Mouse (Mus musculus): ENCODE data around the gene Selenos. TPM values are rescaled to one million over a fixed set of nuclear protein-coding genes. Genes with fewer than 3 reads are reported as not detected.

Gene Selenos
- polyA plus RNA-seq, 1 experiment from 2014 or later, result 92.0 TPM

DNA sequence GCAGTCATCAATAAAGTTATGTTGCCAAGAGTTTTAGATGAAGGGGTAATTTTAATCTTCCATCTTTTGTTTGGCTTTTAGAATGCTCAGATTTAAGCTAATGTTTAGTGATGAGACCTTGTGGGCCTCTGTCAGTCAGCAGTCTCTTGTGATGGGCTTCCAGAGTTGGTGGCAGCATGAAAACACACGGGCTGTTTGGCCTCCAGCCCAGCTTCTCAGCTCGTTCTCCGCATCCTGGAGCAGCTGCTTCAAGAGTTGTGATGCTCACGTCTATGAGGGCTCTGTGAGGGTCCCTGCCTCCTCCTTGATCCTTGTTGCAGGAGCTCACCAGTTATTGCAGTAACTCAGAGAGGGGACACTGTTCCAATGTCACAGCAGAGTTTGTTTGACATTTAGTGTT, 58.9 kb downstream of the Selenos start:
- H3K4me2 ChIP-seq, result no peak overlapping the region

GRCm38 (mm10) chr7:66138878-66139277, 59.4 kb downstream of the Selenos start:
- H3K4me1 ChIP-seq, result peaks cover 61% of the 10 kb centered on the region
- 82% methylated on average over 5 of the region's 5 CpGs for WGBS
- H3K9me3 ChIP-seq (replicated peaks), result no peaks in the 10 kb centered on the region
- no peak for ATAC-seq (ENCODE audit: low FRiP score)
- H3K27ac ChIP-seq (replicated peaks), result no peak overlapping the region
- H3K27me3 ChIP-seq (replicated peaks), result no peaks in the 10 kb centered on the region
- H3K4me3 ChIP-seq (replicated peaks), result no peak overlapping the region
- no peak overlapping the region for H3K4me2 ChIP-seq
- no peaks in the 10 kb centered on the region for H3K36me3 ChIP-seq
- no peak overlapping the region for H3K9ac ChIP-seq (replicated peaks)

More for the DNA sequence above, 58.9 kb downstream of the Selenos start:
- no peaks in the 10 kb centered on the region for H3K9me3 ChIP-seq (replicated peaks)
- H3K4me3 ChIP-seq (replicated peaks), result no peak overlapping the region
- no peak for ATAC-seq (ENCODE audit: low FRiP score)
- peaks cover 61% of the 10 kb centered on the region for H3K4me1 ChIP-seq
- no peak overlapping the region for H3K27ac ChIP-seq (replicated peaks)
- H3K27me3 ChIP-seq (replicated peaks), result no peaks in the 10 kb centered on the region
- H3K9ac ChIP-seq (replicated peaks), result no peak overlapping the region
- WGBS, result 48% methylated on average over 4 of the region's 4 CpGs
- no peaks in the 10 kb centered on the region for H3K36me3 ChIP-seq

Other genes with a start within 250 kb of the Selenos start
- 1.4 and 1.5 TPM in 2 replicates for gene Pcsk6, start 217.9 kb upstream of the Selenos start, polyA plus RNA-seq (2015; fragmentation: Nextera tagmentation; extraction: Ambion mirVana)
- gene Gm45213, start 36.0 kb upstream of the Selenos start, polyA plus RNA-seq (2015; fragmentation: Nextera tagmentation; extraction: Ambion mirVana), result not detected in 2 replicates
- 116 and 133 TPM in 2 replicates for gene Snrpa1, start 20.6 kb upstream of the Selenos start, polyA plus RNA-seq (2015; fragmentation: Nextera tagmentation; extraction: Ambion mirVana)
- 9.9 and 10.7 TPM in 2 replicates for gene Chsy1, start 29.9 kb downstream of the Selenos start, polyA plus RNA-seq (2015; fragmentation: Nextera tagmentation; extraction: Ambion mirVana)